Mouse (Mus musculus) midbrain, embryonic 15.5 days (tissue): ENCODE results near the gene Tmsb10. TPM values are rescaled to one million over a fixed set of nuclear protein-coding genes. Genes with fewer than 3 reads are reported as not detected.

Source experiments
- ATAC-seq: fragments of 200-750 bp; cut with Nextera tagmentation; replicated peaks from 2 replicates; pipeline ENCODE4 v1.8.0; 2017; ENCODE audit warnings: moderate TSS enrichment
- H3K27ac ChIP-seq: fragments of 300-500 bp; sonication (generic); 2 replicates; pipeline ENCODE4 v1.5.1; 2015; ENCODE audit warnings: mild to moderate bottlenecking, inconsistent platforms
- H3K27me3 ChIP-seq: fragments of 300-500 bp; sonication (generic); replicated peaks from 2 replicates; pipeline ENCODE4 v1.6.1; 2015; ENCODE audit warnings: inconsistent platforms
- H3K36me3 ChIP-seq: fragments of 300-500 bp; sonication (generic); replicated peaks from 2 replicates; pipeline ENCODE4 v1.6.1; 2015; ENCODE audit warnings: inconsistent platforms
- H3K4me1 ChIP-seq: fragments of 300-500 bp; sonication (generic); 2 replicates; pipeline ENCODE4 v1.6.1; 2015; ENCODE audit warnings: inconsistent platforms
- H3K4me2 ChIP-seq: fragments of 300-500 bp; sonication (generic); 2 replicates; pipeline ENCODE4 v1.6.1; 2015; ENCODE audit warnings: inconsistent platforms, mild to moderate bottlenecking, moderate library complexity
- H3K4me3 ChIP-seq: fragments of 300-500 bp; sonication (generic); 2 replicates; pipeline ENCODE4 v1.5.1; 2015; ENCODE audit warnings: mild to moderate bottlenecking, inconsistent platforms
- H3K9ac ChIP-seq: fragments of 300-500 bp; sonication (generic); 2 replicates; pipeline ENCODE4 v1.6.1; 2015; ENCODE audit warnings: mild to moderate bottlenecking, inconsistent platforms
- H3K9me3 ChIP-seq: fragments of 300-500 bp; sonication (generic); 2 replicates; pipeline ENCODE4 v1.6.1; 2016; ENCODE audit warnings: inconsistent platforms
- WGBS: fragments of 180-500 bp; shearing (Covaris S2); methylation state at CpG from one replicate; pipeline ENCODE4 v1.1.7; 2015; ENCODE audit warnings: mixed read lengths; 5-methylcytosine and 5-hydroxymethylcytosine counted together
- polyA plus RNA-seq: library from polyadenylated mRNA; unstranded; fragments of >200 nt; fragmentation: Nextera tagmentation; extraction: Ambion mirVana; gene quantifications from 2 replicates; pipeline ENCODE4 v1.2.1, GENCODE M21; 2015

Tmsb10 gene
- polyA plus RNA-seq, 1 experiment from 2014 or later = 4,750 TPM

- Histone ChIP-seq H3K36me3 (no peaks in the 10 kb centered on the region), H3K27me3 (no peaks in the 10 kb centered on the region), H3K4me3 (no peak overlapping the region), H3K27ac (no peak overlapping the region), H3K9me3 (no peaks in the 10 kb centered on the region), H3K9ac (no peak overlapping the region), H3K4me2 (no peak overlapping the region), H3K4me1 (no peaks in the 10 kb centered on the region)
- WGBS = 71% methylated on average over 3 of the region's 3 CpGs
- no peak for ATAC-seq
Measured at GRCm38 (mm10) chr6:72969787-72970186, 11.2 kb upstream of the Tmsb10 start.

- no peaks in the 10 kb centered on the region for H3K27me3 ChIP-seq
- H3K4me2 ChIP-seq = no peak overlapping the region
- WGBS = 94% methylated on average over 6 of the region's 6 CpGs
- H3K4me1 ChIP-seq = no peaks in the 10 kb centered on the region
- H3K4me3 ChIP-seq = no peak overlapping the region
- H3K9ac ChIP-seq = no peak overlapping the region
- no peaks in the 10 kb centered on the region for H3K9me3 ChIP-seq
- no peak overlapping the region for H3K27ac ChIP-seq
- no peaks in the 10 kb centered on the region for H3K36me3 ChIP-seq
- no peak for ATAC-seq
Measured at GRCm38 (mm10) chr6:72965199-72965598, 6.7 kb upstream of the Tmsb10 start.

- Histone ChIP-seq H3K27ac (no peak overlapping the region), H3K4me2 (no peak overlapping the region), H3K4me3 (no peak overlapping the region), H3K36me3 (no peaks in the 10 kb centered on the region), H3K9me3 (no peaks in the 10 kb centered on the region), H3K9ac (no peak overlapping the region), H3K4me1 (peaks cover 6% of the 10 kb centered on the region), H3K27me3 (no peaks in the 10 kb centered on the region)
- WGBS = 63% methylated on average over 7 of the region's 7 CpGs
- ATAC-seq = no peak
Measured at GRCm38 (mm10) chr6:72962281-72962741, 3.8 kb upstream of the Tmsb10 start.

GRCm38 (mm10) chr6:72961603-72962002 is 3.1 kb upstream of the Tmsb10 start:
- Histone ChIP-seq H3K9me3 (no peaks in the 10 kb centered on the region), H3K4me1 (peaks cover 6% of the 10 kb centered on the region), H3K27ac (no peak overlapping the region), H3K4me2 (no peak overlapping the region), H3K36me3 (no peaks in the 10 kb centered on the region), H3K9ac (no peak overlapping the region), H3K4me3 (no peak overlapping the region), H3K27me3 (no peaks in the 10 kb centered on the region)
- ATAC-seq = no peak
- WGBS = 88% methylated on average over 9 of the region's 9 CpGs

GRCm38 (mm10) chr6:72960675-72961074 is 2.1 kb upstream of the Tmsb10 start:
- Histone ChIP-seq H3K4me3 (no peak overlapping the region), H3K9ac (no peak overlapping the region), H3K4me1 (peaks cover 12% of the 10 kb centered on the region), H3K27ac (no peak overlapping the region), H3K9me3 (no peaks in the 10 kb centered on the region), H3K36me3 (no peaks in the 10 kb centered on the region), H3K4me2 (no peak overlapping the region), H3K27me3 (no peaks in the 10 kb centered on the region)
- WGBS = 85% methylated on average over 5 of the region's 5 CpGs
- ATAC-seq = no peak

GRCm38 (mm10) chr6:72959175-72959574 is 627 bp upstream of the Tmsb10 start:
- Histone ChIP-seq H3K4me1 (peaks cover 26% of the 10 kb centered on the region), H3K36me3 (no peaks in the 10 kb centered on the region), H3K27ac (peak overlapping the region; percentile 91), H3K27me3 (no peaks in the 10 kb centered on the region), H3K4me3 (peak overlapping the region; percentile 63), H3K9ac (peak overlapping the region; percentile 91), H3K9me3 (no peaks in the 10 kb centered on the region), H3K4me2 (peak overlapping the region; percentile 79)
- 22% methylated on average over 4 of the region's 4 CpGs for WGBS
- no peak for ATAC-seq

- peak overlapping the region; percentile 79 for H3K4me2 ChIP-seq
- H3K9me3 ChIP-seq = no peaks in the 10 kb centered on the region
- peak; percentile 84 for ATAC-seq
- H3K4me3 ChIP-seq = peak overlapping the region; percentile 63
- H3K27ac ChIP-seq = peak overlapping the region; percentile 91
- H3K4me1 ChIP-seq = peaks cover 26% of the 10 kb centered on the region
- no peaks in the 10 kb centered on the region for H3K27me3 ChIP-seq
- H3K9ac ChIP-seq = peak overlapping the region; percentile 91
- H3K36me3 ChIP-seq = no peaks in the 10 kb centered on the region
- under 1% methylated on average over 75 of the region's 75 CpGs for WGBS
Measured at GRCm38 (mm10) chr6:72957676-72958641, 589 bp downstream of the Tmsb10 start.

- Histone ChIP-seq H3K9me3 (no peaks in the 10 kb centered on the region), H3K36me3 (no peaks in the 10 kb centered on the region), H3K4me2 (peak overlapping the region; percentile 79), H3K27me3 (no peaks in the 10 kb centered on the region), H3K4me1 (peaks cover 26% of the 10 kb centered on the region), H3K9ac (peak overlapping the region; percentile 91), H3K27ac (peak overlapping the region; percentile 91), H3K4me3 (peak overlapping the region; percentile 63)
- ATAC-seq = no peak
- WGBS = under 1% methylated on average over 14 of the region's 14 CpGs
Measured at GRCm38 (mm10) chr6:72957093-72957435, 1.5 kb downstream of the Tmsb10 start.

GRCm38 (mm10) chr6:72956199-72957092 is 2.1 kb downstream of the Tmsb10 start:
- peak; percentile 67 for ATAC-seq

GRCm38 (mm10) chr6:72955517-72956198 is 2.9 kb downstream of the Tmsb10 start:
- no peaks in the 10 kb centered on the region for H3K36me3 ChIP-seq
- H3K4me3 ChIP-seq = peak overlapping the region; percentile 63
- ATAC-seq = 0 out of 2 replicates have a peak, but pooled peaks have one; percentile 0
- WGBS = 29% methylated on average over 8 of the region's 8 CpGs
- H3K27ac ChIP-seq = peak overlapping the region; percentile 91
- no peaks in the 10 kb centered on the region for H3K9me3 ChIP-seq
- no peaks in the 10 kb centered on the region for H3K27me3 ChIP-seq
- H3K4me1 ChIP-seq = peaks cover 26% of the 10 kb centered on the region
- peak overlapping the region; percentile 91 for H3K9ac ChIP-seq
- peak overlapping the region; percentile 79 for H3K4me2 ChIP-seq

More at GRCm38 (mm10) chr6:72956199-72957092, 2.1 kb downstream of the Tmsb10 start:
- Histone ChIP-seq H3K27ac (peak overlapping the region; percentile 91), H3K4me3 (peak overlapping the region; percentile 63), H3K9me3 (no peaks in the 10 kb centered on the region), H3K9ac (peak overlapping the region; percentile 91), H3K36me3 (no peaks in the 10 kb centered on the region), H3K4me2 (peak overlapping the region; percentile 79), H3K27me3 (no peaks in the 10 kb centered on the region), H3K4me1 (peaks cover 26% of the 10 kb centered on the region)
- WGBS = 2% methylated on average over 15 of the region's 15 CpGs

GRCm38 (mm10) chr6:72954786-72955185 is 3.8 kb downstream of the Tmsb10 start:
- WGBS = 73% methylated on average over 7 of the region's 7 CpGs
- no peak overlapping the region for H3K9ac ChIP-seq

More at GRCm38 (mm10) chr6:72954786-72955185, 3.8 kb downstream of the Tmsb10 start:
- Histone ChIP-seq H3K27ac (peak overlapping the region; percentile 91), H3K9me3 (no peaks in the 10 kb centered on the region), H3K4me2 (peak overlapping the region; percentile 79; the same call in 1 of the 2 replicates), H3K27me3 (no peaks in the 10 kb centered on the region), H3K36me3 (no peaks in the 10 kb centered on the region), H3K4me1 (peaks cover 26% of the 10 kb centered on the region), H3K4me3 (no peak overlapping the region)
- ATAC-seq = no peak
